Mouse (Mus musculus): ENCODE results near the gene Cfap45.

Cfap45 gene

GRCm38 (mm10) chr1:172563465-172563828, 42.8 kb downstream of the Cfap45 start:
- no peak for DNase-seq (ENCODE audit: low spot score)

GRCm38 (mm10) chr1:172566131-172566530, 45.5 kb downstream of the Cfap45 start:
- DNase-seq (ENCODE audit: low spot score): no peak

- no peak for DNase-seq (ENCODE audit: low spot score)
Observed at GRCm38 (mm10) chr1:172567758-172568157, 47.2 kb downstream of the Cfap45 start.

- DNase-seq (ENCODE audit: low spot score): no peak
Observed at GRCm38 (mm10) chr1:172580116-172580515, 59.5 kb downstream of the Cfap45 start.

- DNase-seq (ENCODE audit: low spot score): no peak
Observed at GRCm38 (mm10) chr1:172582436-172582835, 61.8 kb downstream of the Cfap45 start.

- no peak for DNase-seq (ENCODE audit: low spot score)
Observed at GRCm38 (mm10) chr1:172584271-172584670, 63.7 kb downstream of the Cfap45 start.

GRCm38 (mm10) chr1:172585026-172585425, 64.4 kb downstream of the Cfap45 start:
- DNase-seq (ENCODE audit: low spot score): no peak

- DNase-seq (ENCODE audit: low spot score): no peak
Observed at GRCm38 (mm10) chr1:172585612-172586567, 65.3 kb downstream of the Cfap45 start.

- DNase-seq (ENCODE audit: low spot score): no peak
Observed at GRCm38 (mm10) chr1:172590385-172590784, 69.8 kb downstream of the Cfap45 start, which contains the start of gene Slamf8. TSS of gene Slamf8 (minus strand) at chr1:172590568.

- no peak for DNase-seq (ENCODE audit: low spot score)
Observed at GRCm38 (mm10) chr1:172593321-172593720, 72.7 kb downstream of the Cfap45 start.

GRCm38 (mm10) chr1:172593956-172594355, 73.4 kb downstream of the Cfap45 start:
- no peak for DNase-seq (ENCODE audit: low spot score)

- no peak for DNase-seq (ENCODE audit: low spot score)
Observed at GRCm38 (mm10) chr1:172594495-172594894, 73.9 kb downstream of the Cfap45 start.
